Mouse (Mus musculus) cerebellum, adult 9-11 months (tissue): ENCODE results near the gene Enox1.

Experiments used
- DNase-seq: peaks from one replicate; pipeline ENCODE4 v3.0.0; 2022

The Enox1 gene

DNA sequence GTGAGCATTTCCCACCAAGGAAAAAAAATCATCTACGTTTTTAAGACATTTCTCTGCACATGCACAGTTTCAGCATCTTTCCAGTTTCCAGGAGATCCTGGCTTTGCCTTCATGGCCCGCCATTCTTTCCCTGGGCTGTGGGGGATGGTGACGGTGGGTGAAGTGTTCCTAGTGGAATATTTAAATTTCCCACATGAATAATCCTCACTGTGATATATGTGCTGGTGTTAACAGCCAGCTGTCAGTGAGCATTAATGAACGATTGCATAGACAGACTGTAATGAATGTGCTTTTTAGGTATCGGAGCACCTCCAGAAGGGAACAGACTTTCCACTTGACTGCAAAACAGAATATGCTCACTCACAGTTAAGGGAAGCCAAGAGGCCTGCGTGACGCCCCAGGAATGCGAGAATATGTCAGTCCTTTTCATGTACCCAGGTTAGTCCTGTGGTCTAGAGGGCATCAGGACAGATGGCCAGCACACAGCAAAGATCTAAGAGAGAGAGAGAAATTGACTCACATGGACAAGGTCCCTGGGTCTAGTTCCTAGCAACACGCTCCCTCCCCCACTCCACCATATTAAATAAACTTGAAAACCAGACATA lies 558.5 kb downstream of the Enox1 start:
- DNase-seq, result peak; percentile 28

DNA sequence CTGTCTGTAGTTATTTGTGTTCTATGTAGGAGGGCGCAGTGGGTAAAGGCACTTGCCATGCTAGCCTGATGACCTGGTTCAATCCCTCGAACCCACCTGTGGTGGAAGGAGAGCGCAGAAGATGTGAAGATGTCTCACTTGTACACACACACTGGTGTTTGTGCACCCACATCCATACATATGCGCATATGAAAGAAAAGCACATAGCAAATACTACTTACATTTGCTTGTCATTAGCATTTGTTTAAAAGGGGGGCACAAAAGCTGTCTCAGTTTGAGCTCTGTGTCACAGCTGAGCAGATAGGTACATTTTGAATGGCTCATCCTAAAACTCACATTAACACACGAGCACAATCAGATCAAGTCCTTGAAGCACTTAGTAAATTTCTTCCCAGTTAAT lies 560.4 kb downstream of the Enox1 start:
- no peak for DNase-seq

DNA sequence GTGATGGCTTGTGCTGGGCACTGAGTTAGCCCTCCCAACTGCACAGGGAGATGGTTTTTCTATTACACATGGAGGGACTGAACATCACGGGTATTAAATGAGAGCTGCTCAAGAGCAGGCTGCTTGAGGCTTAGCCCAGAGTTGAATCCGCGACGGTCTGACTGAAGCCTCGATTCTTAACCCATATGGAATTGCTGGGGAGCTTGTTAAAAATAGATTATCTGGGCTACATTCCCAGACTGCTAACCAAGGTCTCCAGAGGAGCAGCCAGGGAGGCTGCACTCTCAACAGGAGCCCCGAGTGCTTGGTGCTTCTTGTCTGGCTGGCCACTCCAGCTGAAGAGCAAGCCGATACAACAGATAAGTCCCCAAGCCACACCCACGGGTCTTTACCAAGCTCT lies 562.3 kb downstream of the Enox1 start:
- peak; percentile 34 for DNase-seq

DNA sequence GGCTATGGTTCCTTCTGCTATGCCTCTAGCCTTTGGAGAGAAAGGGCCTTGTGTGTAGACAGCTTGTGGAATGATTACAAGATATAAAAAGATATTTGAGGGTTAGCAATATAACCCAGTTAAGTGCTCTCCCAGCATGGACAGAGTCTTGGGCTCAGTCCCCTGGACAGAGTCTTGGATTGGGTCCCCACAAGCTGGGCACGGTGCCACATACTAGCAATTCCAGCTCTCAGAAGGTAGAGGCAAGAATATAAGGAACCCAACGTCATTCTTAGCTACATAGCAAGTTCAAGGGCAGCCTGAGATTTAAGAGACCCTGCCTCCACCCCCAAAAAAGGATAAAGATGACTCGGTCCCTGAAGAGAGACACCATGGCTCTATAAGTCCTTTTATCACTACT lies 581.5 kb downstream of the Enox1 start:
- no peak for DNase-seq

DNA sequence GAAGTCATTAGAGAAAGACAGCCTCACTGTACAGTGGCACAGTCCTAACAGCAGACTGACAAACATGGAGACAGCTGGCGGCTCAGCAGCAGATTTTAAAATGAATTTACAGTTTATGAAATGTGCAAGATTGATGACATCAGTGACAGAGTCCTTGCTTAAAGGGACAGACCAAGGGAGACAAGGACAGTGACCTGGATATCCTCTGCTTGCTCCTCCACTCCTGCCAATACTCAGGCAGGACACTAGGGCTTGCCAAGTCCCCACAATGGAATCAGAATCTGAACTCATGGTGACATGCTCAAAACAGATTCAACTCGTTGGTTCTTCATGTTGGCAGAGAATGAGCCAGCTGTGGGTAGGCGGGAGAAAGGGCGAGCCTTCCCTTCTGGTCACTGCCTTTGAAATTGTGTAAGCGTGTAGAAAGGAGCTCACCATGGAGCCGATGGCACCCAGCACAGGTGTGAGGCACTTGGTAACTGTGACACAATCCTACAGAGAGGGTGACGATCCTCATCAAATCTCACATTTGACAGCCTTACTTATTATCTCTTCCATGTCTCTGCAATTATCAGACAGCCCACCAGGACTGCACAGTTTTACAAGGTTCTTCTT lies 582.3 kb downstream of the Enox1 start:
- DNase-seq, result peak; percentile 35

DNA sequence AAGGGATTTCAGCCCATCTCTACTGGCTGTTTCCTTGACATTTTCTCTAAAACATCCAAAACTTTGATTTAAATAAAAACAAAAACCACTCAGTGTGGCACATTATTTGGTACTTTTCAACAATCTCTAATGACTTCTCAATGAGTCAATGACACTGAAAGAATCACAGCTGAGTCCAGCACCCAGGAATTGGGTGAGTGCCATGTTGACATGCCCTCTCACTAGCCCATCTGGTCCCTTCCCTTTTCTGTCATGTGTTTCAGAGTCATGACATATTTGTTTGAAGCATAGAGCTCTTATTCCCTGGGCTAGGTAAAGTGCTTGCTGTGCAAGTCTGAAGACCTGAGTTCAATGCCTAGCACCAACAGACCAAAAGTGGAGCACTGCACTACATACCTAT lies 582.8 kb downstream of the Enox1 start:
- no peak for DNase-seq

DNA sequence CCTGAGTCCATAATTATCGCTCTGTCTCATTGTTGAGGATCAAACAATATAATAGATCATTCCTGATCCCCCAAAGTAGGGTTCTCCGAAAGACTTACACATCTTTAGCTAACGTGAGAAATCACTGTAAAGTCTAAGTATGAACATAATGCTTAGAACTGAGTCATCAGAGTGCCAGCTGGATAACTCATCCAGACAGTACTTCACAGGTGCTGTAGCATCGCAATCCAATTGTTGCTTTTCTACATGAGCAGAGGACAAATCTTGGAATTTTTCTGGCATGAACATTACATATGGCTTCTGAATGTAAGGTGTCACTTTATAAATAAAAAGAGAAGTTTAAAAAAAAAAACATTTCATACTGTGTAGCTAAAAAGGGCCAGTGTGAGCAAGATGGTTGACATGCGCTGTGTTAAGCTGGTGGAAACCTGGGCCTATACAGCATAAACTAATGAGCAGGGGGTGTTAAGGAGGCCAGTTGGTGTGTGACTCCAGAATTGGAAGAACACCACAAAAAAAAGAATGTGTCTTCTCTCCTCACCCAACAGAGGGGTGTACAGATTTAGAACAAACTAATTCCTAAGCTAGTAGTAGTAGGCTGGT lies 588.2 kb downstream of the Enox1 start:
- DNase-seq, result no peak

DNA sequence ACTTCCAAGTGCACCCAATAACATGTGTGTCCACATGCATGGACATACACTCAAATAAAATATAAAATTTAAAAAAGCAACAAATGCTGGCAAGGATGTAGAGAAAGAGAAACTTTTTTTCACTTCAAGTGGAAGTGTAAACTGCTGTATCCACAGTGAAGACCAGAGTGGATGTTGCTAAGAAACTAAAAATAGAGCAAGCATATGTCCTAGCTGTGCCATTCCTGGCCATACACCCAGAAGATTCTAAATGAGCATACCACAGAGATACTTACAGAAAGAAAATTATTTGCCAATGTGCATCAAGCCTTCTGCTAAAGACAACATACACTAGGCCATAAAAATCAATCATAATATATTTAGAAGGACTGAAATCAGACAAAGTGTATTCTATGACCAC lies 592.4 kb downstream of the Enox1 start:
- DNase-seq, result no peak
